Mouse (Mus musculus) gastrocnemius, postnatal 4 days (tissue): ENCODE results near the gene Jmjd4. TPM values are rescaled to one million over a fixed set of nuclear protein-coding genes. Genes with fewer than 3 reads are reported as not detected.
A peak's percentile ranks its signal among the peaks of the same experiment; 100 is the strongest.

ENCODE experiments used
- DNase-seq, 2 experiments: peaks; one replicate each; pipeline ENCODE4 v3.0.0; 2021 to 2022; ENCODE audit warnings: low spot score in 2 of 2, mixed read lengths in 2 of 2
- total RNA-seq, 2 experiments: library from RNA; stranded (reverse); gene quantifications; 2 replicates each; pipeline ENCODE4 v1.2.3; 2021

The Jmjd4 gene
- total RNA-seq, 2 experiments from 2014 or later, result 8.5 to 10.0 TPM

DNA sequence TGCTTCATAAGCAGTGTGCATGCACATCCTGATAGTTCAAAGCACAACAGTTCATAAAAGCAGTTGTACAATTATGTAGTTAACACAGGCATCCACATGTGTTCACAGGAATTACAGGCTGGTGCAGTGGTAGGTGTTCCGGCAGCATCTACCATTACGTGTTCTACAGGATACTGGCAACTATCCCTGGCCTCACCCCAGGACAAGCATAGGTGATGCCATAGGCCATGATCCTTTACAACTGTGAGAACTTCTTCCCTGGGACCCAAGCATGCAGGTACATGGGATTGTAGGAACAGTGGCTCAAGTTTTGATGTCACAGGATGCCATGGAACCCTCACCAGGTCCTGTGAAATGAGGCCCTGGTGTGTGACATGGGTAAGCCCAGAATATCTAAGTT is 10.6 kb downstream of the Jmjd4 start:
- no peak for DNase-seq

DNA sequence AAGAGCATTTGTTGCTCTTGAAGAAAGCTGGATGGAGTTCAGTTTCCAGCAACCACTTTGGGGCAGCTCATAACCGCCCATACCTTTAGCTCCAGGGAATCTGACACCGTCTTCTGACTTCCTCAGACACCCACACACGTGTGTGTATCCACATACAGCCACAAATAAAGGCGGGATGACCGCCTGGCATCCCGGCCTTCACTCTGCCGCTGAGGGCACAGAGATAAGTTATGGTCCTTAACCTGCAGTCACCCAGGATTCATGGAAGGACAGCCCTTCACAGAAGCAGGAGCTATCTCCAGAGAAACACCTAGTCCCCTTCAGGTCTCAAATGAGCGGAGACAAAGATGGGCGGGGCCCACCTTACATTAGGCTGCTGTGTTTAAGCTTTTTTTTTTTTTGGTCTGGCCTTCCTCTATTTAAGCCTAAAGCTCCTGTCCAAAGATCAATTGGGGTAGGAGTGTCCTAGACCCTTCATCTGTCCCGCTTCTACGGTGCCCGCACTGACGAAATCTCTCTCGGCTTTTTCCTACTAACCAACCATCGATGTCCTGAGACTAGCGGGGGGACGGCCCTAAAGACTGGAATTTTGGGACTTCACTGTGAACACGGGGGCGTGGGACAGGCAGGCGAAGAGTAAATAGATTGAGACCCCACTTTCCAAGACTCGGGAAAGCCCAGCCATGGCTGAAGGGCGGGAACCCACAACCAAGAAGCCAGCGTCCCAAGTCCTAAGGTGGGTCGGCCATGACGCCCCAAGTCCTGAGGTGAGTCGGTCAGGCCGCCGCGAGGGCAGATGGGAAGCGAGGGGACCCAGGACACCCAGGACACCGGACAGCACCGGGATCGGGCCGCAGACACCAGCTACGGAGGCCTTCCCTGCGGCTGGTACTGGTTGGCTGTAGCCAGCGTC is 21.8 kb downstream of the Jmjd4 start:
- DNase-seq, result no peak

DNA sequence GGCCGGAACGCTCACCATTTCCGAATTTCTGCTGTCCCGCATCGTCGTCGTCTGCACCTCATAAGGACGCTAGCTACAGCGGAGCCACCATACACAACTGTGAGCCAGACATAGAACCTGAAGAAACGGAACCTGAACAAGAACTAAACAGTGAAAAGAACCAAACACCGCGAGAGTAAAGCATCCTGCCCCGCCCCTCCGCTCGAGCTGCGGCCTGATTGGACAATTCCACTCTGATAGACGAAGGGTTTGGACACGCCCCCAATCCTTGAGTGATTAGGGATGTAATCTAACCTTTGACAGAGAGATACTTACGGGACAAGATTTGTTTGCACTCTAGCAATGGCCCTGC is 22.5 kb downstream of the Jmjd4 start, which contains the start of gene Zfp867:
Zfp867 (minus strand) TSS at position 149 of the 352 bp plus-strand sequence.
- DNase-seq, result peak; percentile 82 to 89

DNA sequence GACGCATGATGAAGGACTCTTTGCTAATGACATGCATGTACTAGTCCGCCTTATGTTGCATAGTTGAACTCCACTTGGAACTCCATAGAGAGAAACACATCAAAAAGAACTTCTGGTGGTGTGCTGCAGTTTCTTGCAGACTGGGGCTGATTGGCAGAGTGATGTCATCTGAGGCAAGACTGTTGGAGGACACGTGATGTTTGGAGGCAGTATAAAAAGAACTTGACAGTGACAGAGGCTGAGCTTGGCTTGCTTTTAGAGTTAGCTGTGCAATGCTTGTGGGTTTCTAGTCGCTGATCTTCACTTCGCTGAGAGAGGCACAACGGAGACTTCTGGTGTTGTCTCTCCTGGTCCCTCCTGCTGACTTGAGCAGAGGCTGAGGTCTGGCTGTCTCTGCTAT is 27.4 kb downstream of the Jmjd4 start:
- no peak for DNase-seq

DNA sequence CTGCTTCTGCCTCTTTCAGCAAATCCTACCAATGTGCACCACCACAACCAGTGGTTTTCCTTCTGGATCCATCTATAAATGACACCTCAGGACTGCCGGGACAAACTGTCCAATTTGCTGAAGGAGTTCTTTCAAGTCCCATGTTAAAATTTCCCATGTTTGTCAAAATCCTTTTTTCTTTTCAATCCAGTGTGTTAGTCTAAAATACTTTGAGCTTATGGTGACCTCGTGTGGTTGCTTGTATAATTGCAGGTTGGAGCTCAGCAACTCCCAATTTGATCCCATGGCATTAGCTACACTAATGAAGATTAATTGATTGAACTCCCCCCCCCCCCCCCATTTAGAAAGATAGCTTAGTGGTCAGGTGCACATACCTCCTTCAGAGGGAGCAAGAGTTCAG is 33.4 kb downstream of the Jmjd4 start:
- DNase-seq, result no peak

DNA sequence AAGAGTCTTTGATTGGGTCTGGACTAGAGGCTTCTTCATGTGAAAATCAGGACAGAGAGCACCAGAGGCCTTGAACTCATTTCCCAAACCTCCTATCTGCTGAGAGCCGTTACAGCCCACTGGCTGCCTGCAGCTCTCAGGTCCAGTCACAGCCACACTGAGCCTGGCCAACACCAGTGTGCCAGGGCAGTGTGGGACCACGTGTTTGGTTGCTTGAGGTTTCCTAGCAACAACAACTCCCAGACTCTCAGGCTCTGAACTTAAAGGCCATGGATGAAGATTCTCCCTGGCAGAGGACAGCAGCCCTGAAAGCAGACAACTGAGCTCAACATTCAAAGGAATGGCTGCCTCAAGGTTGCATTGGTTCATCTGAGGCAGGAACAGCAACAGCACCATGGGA is 35.8 kb downstream of the Jmjd4 start:
- no peak for DNase-seq

DNA sequence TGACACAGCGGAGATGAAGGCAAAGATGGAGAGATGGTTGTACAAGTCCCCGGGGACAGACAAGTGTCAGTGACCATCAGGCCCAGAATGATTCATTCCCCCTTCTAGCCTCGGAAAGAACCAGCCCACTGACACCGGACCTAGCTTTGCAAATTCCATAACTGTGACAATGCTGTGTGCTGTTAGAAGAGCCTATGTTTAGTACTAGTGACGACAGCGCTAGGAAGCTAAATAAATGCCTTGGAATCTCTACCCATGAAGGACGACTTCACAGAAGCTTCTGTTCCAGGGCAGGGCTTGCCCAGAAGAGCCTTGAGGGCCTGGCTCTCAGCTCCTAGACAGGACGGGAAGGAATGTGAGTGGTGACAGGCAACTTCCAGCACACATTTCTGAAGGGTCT is 36.4 kb downstream of the Jmjd4 start:
- DNase-seq, result no peak

DNA sequence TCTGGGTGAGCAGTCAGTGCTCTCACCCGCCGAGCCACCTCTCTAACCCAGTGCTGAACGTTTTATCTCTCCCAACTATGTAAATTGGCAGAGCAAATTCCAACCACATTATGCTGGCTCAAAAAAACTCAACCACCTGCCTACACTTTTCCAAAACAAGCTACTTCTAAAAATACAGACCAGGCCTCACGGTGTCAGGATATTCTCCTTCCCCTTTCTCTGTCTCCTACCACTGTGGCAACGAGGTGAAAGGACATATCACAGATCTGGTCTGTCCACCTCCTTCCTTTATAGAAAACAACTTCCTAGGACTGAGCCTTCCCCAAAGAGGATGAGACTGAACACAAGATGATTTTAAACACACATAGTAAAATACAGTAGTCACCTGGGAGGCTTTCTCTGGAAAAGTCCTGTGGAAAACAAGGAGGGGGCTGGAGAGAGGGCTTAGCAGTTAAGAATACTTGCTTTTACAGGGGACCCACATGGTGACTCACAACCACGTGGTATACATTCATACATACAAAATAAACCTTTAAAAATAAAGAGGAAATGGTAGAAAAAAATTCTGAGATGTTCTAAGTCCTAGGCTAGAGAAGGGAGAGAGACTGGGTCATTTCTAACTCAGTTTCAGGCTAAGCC is 46.9 kb downstream of the Jmjd4 start:
- DNase-seq, result no peak

DNA sequence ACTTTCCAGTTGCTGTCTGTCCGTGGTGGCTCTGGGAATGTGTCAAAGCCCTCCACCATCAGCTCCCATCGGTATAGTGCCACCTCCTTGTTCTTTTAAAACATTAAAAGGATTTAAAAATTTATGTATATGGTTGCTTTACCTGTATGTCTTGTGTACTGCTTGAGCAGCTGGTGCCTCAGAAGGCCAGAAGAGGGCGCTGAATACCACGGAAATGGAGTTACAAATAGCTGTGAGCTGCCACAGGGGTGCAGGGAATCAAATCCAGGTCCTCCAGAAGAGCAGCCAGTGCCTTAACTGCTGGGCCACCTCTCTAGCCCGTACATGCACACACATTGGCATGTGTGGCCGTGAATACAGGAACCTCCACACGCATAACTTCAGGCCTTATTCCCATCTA is 47.9 kb downstream of the Jmjd4 start:
- no peak for DNase-seq

DNA sequence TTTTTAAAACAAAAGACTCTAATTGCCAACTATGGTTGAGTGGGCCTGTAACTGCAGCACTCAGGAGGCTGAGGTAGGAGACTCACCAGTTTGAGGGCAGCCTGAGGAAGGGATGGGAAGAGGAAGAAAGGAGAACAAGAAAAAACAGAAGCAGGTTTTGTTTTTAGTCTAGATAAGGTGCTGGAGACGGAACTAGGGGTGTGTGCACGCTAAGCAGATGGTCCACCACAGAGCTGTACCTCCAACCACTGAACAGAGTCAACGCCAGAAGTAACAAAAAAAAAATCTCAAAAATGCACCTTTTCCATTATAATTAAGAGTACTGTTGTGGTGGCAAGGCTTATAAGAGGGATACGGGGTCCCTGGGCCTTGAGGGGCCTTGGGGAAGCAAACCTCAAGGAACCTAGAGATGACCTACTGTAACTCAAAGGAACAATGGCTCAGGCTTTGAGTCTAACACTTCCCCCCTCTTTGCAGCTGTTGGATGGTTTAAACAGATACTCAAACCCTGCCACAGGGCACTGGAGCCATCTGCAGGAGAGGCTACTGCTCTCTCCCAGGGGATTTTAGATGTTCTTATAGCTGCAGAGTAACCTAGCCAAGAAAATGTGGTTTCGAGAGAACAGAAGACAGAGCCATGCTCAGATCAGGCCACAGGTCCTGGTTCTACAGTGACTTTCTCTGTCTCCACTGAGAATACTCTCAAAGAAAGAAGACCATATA is 52.3 kb downstream of the Jmjd4 start:
- no peak for DNase-seq

DNA sequence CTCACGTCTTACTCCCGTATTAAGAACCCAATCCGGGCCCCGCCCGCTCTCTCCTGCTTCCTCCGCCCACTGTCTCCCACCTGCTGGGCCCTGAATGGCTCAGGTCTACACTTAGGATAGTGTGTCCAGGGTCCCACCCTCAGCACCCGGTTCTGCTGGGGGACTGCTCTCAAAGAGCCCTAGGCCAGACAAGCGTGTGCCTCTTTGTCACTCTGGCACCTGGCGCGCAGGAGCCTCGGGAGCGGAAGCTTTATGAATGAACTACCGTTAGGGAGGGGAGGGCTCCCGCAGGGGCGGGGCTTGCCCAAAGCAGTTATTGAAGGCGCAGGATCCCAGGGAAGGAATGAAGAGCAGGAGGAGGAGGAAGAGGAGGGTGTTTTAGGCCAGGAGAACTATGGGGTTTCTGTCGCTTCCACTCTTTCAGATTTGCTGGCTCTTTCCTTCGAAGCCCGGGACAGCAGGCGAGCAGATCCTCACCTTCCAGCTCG is 55.5 kb downstream of the Jmjd4 start:
- DNase-seq, result peak in 1 of 2 experiments; percentile 59

DNA sequence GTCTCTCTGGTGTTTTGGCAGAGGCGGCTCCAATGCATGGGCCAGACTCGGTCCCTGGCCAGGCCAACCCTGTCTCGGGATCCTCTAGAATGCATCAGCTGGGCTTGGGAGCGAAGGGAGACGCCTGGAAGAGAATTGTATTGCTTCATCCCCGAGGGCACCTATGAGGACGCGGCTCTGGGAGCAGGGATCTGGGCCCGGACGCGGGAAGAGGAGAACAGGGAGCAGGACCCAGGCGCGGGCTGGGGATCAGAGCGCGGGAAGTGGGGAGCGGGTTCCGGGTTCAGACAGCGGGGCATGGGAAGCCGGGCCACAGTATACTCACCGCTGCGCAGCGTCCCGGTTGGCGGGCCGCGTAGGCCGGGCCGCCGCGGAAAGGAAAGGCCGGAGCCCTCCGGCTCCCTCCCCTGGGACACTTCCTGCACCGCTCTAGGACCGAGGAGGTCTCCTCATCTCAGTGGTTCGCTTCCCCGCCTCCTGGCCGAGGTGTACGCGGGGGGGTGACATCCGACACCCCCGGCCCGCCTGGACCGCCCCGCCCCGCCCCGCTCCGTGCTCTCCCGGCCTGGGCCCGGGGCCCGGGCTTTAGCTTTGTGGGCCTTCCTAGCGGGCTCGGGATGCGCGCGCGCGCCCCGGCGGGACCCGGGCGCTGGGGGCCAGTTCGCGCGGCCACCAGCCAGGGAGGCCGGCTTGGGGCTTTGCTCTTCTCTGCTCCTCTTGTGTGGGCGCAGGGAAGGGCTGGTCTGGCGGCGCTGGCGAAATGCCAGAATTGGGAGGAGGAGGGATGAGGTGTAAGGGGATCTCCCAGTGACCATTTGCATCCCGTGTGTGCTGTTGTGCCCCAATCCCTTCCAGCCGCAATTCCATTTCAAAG is 56.2 kb downstream of the Jmjd4 start:
- DNase-seq, result peak; percentile 83 to 90

DNA sequence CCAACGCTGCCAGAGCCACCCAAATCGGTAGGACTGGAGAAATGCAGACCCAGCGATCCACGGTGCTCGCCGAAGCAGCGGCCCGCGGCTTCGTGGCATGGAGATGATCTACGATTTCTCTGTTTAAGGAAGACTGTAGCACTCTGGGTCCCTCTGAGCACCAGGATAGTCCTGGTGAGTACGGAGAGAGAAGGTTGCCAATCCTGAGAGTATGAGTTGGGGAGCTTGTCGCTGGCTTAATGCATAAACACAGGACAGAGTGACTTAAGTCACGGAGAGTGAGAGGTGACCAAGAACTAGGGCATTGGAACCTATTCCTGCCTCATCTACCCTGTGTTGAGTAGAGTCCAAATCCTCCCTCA is 56.8 kb downstream of the Jmjd4 start:
- DNase-seq, result no peak

Other genes with a start within 250 kb of the Jmjd4 start
- 10 to 100 TPM; 29.8 to 35.1 TPM for gene Mrpl55, start 247.6 kb upstream of the Jmjd4 start, total RNA-seq
- 1 to 10 TPM; 7.8 to 8.1 TPM for gene 2310033P09Rik, start 241.7 kb upstream of the Jmjd4 start, total RNA-seq
- gene Arf1, start 221.8 kb upstream of the Jmjd4 start, total RNA-seq, result 100 to 1,000 TPM; 264 to 267 TPM
- gene Wnt3a, start 159.3 kb upstream of the Jmjd4 start, total RNA-seq, result not detected
- gene Wnt9a, start 143.1 kb upstream of the Jmjd4 start, total RNA-seq, result 10 to 100 TPM; 12.8 to 15.4 TPM
- gene Prss38, start 74.4 kb upstream of the Jmjd4 start, total RNA-seq, result not detected
- gene Snap47, start 1.1 kb downstream of the Jmjd4 start, total RNA-seq, result 10 to 100 TPM; 34.8 to 40.9 TPM
- gene Zfp867, start 22.4 kb downstream of the Jmjd4 start, total RNA-seq, result 1 to 10 TPM; 5.7 to 6.1 TPM
- 10 to 100 TPM; 21.1 to 22.0 TPM for gene Zkscan17, start 76.7 kb downstream of the Jmjd4 start, total RNA-seq
- under 1 TPM; 0.47 to 0.69 TPM for gene Nlrp3, start 91.5 kb downstream of the Jmjd4 start, total RNA-seq
- gene Olfr222, start 126.2 kb downstream of the Jmjd4 start, total RNA-seq, result not detected
- not detected for gene Olfr223, start 143.2 kb downstream of the Jmjd4 start, total RNA-seq
- gene Mprip, start 211.3 kb downstream of the Jmjd4 start, total RNA-seq, result 100 to 1,000 TPM; 213 to 215 TPM